Mouse (Mus musculus) limb, embryonic 10.5 days (tissue): ENCODE data around the gene Atf1. TPM values are rescaled to one million over a fixed set of nuclear protein-coding genes. Genes with fewer than 3 reads are reported as not detected.
"Not testable (repeated sequence)": the region's sequence is repeated elsewhere in the genome, so short reads cannot be mapped to it uniquely, and the experiment has no call there.

Experiments
- DNase-seq: peaks from one replicate; pipeline ENCODE4 v3.0.0-alpha.2; 2017; ENCODE audit warnings: low spot score
- H3K27ac ChIP-seq: fragments of 300-500 bp; sonication (generic); 2 replicates; pipeline ENCODE4 v1.5.1; 2016; ENCODE audit warnings: mild to moderate bottlenecking
- H3K27me3 ChIP-seq: fragments of 300-500 bp; sonication (generic); 2 replicates; pipeline ENCODE4 v1.6.1; 2016; ENCODE audit warnings: low read depth, mild to moderate bottlenecking; ENCODE audit not compliant: poor library complexity, severe bottlenecking
- H3K36me3 ChIP-seq: fragments of 300-500 bp; sonication (generic); 2 replicates; pipeline ENCODE4 v1.6.1; 2016; ENCODE audit warnings: mild to moderate bottlenecking, moderate library complexity
- H3K4me1 ChIP-seq: fragments of 300-500 bp; sonication (generic); 2 replicates; pipeline ENCODE4 v1.6.1; 2016
- H3K4me3 ChIP-seq: fragments of 300-500 bp; sonication (generic); 2 replicates; pipeline ENCODE4 v1.5.1; 2016; ENCODE audit warnings: mild to moderate bottlenecking, moderate library complexity
- H3K9me3 ChIP-seq: fragments of 300-500 bp; sonication (generic); replicated peaks from 2 replicates; pipeline ENCODE4 v1.6.1; 2016; ENCODE audit warnings: mild to moderate bottlenecking
- WGBS: fragments of 180-500 bp; shearing (Covaris S2); methylation state at CpG from one replicate; pipeline ENCODE4 v1.1.7; 2016; 5-methylcytosine and 5-hydroxymethylcytosine counted together
- polyA plus RNA-seq: library from polyadenylated mRNA; unstranded; fragments of >200 nt; fragmentation: Nextera tagmentation; extraction: Ambion mirVana; gene quantifications from 2 replicates; pipeline ENCODE4 v1.2.1, GENCODE M21; 2016

The Atf1 gene
- polyA plus RNA-seq, 1 experiment from 2014 or later = 43.0 TPM

GRCm38 (mm10) chr15:100304019-100304991 is 76.7 kb downstream of the Atf1 start, which contains the start of gene Mettl7a1:
Gene Mettl7a1, plus strand, starts transcription at chr15:100304140.
- peak within 1 kb of the TSS; percentile 60 for H3K4me3 ChIP-seq
- H3K27me3 ChIP-seq = no peaks in the 10 kb centered on the region
- 7% methylated on average over 21 of the region's 30 CpGs for WGBS
- H3K27ac ChIP-seq = peak within 1 kb of the TSS; percentile 83
- H3K36me3 ChIP-seq = no peaks in the 10 kb centered on the region
- peak; percentile 77 for DNase-seq
- H3K9me3 ChIP-seq = no peaks in the 10 kb centered on the region
- peaks cover 11% of the 10 kb centered on the region for H3K4me1 ChIP-seq

GRCm38 (mm10) chr15:100306201-100306600 is 78.6 kb downstream of the Atf1 start:
- H3K27me3 ChIP-seq = no peaks in the 10 kb centered on the region
- no peaks in the 10 kb centered on the region for H3K36me3 ChIP-seq
- WGBS = 85% methylated on average over 2 of the region's 2 CpGs
- H3K27ac ChIP-seq = no peak overlapping the region
- no peak overlapping the region for H3K4me3 ChIP-seq
- DNase-seq = no peak
- H3K4me1 ChIP-seq = peaks cover 11% of the 10 kb centered on the region
- no peaks in the 10 kb centered on the region for H3K9me3 ChIP-seq

GRCm38 (mm10) chr15:100307438-100308096 is 79.9 kb downstream of the Atf1 start:
- 49% methylated on average over 11 of the region's 11 CpGs for WGBS
- not testable (repeated sequence) for H3K4me3 ChIP-seq, DNase-seq, H3K27me3 ChIP-seq, H3K27ac ChIP-seq, H3K36me3 ChIP-seq, H3K9me3 ChIP-seq
- H3K4me1 ChIP-seq = peaks cover 11% of the 10 kb centered on the region

Other genes with a start within 250 kb of the Atf1 start
- 13.6 and 16.4 TPM in 2 replicates for gene Dip2b, start 189.2 kb upstream of the Atf1 start, polyA plus RNA-seq
- gene Tmprss12, start 53.0 kb downstream of the Atf1 start, polyA plus RNA-seq = not detected in 2 replicates
- gene Mettl7a1, start 76.3 kb downstream of the Atf1 start, polyA plus RNA-seq = 2.2 and 2.7 TPM in 2 replicates
- gene Mettl7a3, start 107.1 kb downstream of the Atf1 start, polyA plus RNA-seq = not detected in 2 replicates
- gene Methig1, start 125.3 kb downstream of the Atf1 start, polyA plus RNA-seq = 0.15 and 0.29 TPM in 2 replicates
- not detected in 2 replicates for gene Mettl7a2, start 125.4 kb downstream of the Atf1 start, polyA plus RNA-seq
- 0.65 TPM in 1 of 2 replicates, not detected in the other for gene Higd1c, start 136.7 kb downstream of the Atf1 start, polyA plus RNA-seq
- 0.08 and 0.11 TPM in 2 replicates for gene Gm5475, start 194.3 kb downstream of the Atf1 start, polyA plus RNA-seq
- 30.4 and 31.0 TPM in 2 replicates for gene Slc11a2, start 197.3 kb downstream of the Atf1 start, polyA plus RNA-seq
- 29.7 and 31.4 TPM in 2 replicates for gene Letmd1, start 241.2 kb downstream of the Atf1 start, polyA plus RNA-seq